Mouse (Mus musculus): ENCODE measurements around the gene Eif2b5. TPM values are rescaled to one million over a fixed set of nuclear protein-coding genes. Genes with fewer than 3 reads are reported as not detected.

Gene Eif2b5
- polyA plus RNA-seq, 1 experiment from 2014 or later: 25.3 TPM

GRCm38 (mm10) chr16:20530941-20531340 is 32.3 kb downstream of the Eif2b5 start:
- Histone ChIP-seq H3K27ac (ENCODE audit: low read depth) (no peak overlapping the region), H3K27me3 (ENCODE audit: insufficient read depth, low read length) (no peaks in the 10 kb centered on the region), H3K4me1 (ENCODE audit: insufficient read depth) (no peaks in the 10 kb centered on the region), H3K36me3 (replicated peaks; ENCODE audit: insufficient read depth, low read length) (peaks cover 54% of the 10 kb centered on the region), H3K9ac (replicated peaks) (no peak overlapping the region), H3K4me2 (ENCODE audit: low read depth, low read length) (no peak overlapping the region), H3K9me3 (ENCODE audit: low read length) (no peaks in the 10 kb centered on the region), H3K4me3 (ENCODE audit: low read depth, low read length) (no peak overlapping the region)
- DNase-seq (no peak), ATAC-seq (no peak)
- TF ChIP-seq CTCF (IDR thresholded peaks at IDR 0.05; ENCODE audit: low read depth) (no peak), EP300 (IDR thresholded peaks at IDR 0.05; ENCODE audit: low read depth) (no peak)
- 95% methylated on average over 20 of the region's 20 CpGs for WGBS (ENCODE audit: insufficient replicate concordance)

GRCm38 (mm10) chr16:20534617-20535295 is 36.1 kb downstream of the Eif2b5 start:
- H3K36me3 ChIP-seq (replicated peaks; ENCODE audit: insufficient read depth, low read length): peaks cover 46% of the 10 kb centered on the region
- H3K4me3 ChIP-seq (ENCODE audit: low read depth, low read length): peak overlapping the region; percentile 84; the same call in 1 of the 2 replicates

GRCm38 (mm10) chr16:20535296-20536080 is 36.9 kb downstream of the Eif2b5 start, which contains the start of gene Ap2m1:
TSS of gene Ap2m1 (plus strand) at chr16:20535478.
- under 1% methylated on average over 52 of the region's 52 CpGs for WGBS (ENCODE audit: insufficient replicate concordance)
- H3K4me2 ChIP-seq (ENCODE audit: low read depth, low read length): peak within 1 kb of the TSS; percentile 85
- H3K27me3 ChIP-seq (ENCODE audit: insufficient read depth, low read length): no peaks in the 10 kb centered on the region
- peak within 1 kb of the TSS; percentile 95 for H3K27ac ChIP-seq (ENCODE audit: low read depth)
- peaks cover 18% of the 10 kb centered on the region for H3K4me1 ChIP-seq (ENCODE audit: insufficient read depth)
- peak within 1 kb of the TSS; percentile 79 for H3K9ac ChIP-seq (replicated peaks)
- peak within 1 kb of the TSS; percentile 84 for H3K4me3 ChIP-seq (ENCODE audit: low read depth, low read length)
- DNase-seq (peak; percentile 98), ATAC-seq (peak; percentile 97)
- TF ChIP-seq EP300 (IDR thresholded peaks at IDR 0.05; ENCODE audit: low read depth): no peak
- no peak for TF ChIP-seq CTCF (IDR thresholded peaks at IDR 0.05; ENCODE audit: low read depth)
- H3K9me3 ChIP-seq (ENCODE audit: low read length): no peaks in the 10 kb centered on the region
- peaks cover 48% of the 10 kb centered on the region for H3K36me3 ChIP-seq (replicated peaks; ENCODE audit: insufficient read depth, low read length)

More at GRCm38 (mm10) chr16:20534617-20535295, 36.1 kb downstream of the Eif2b5 start:
- TF ChIP-seq CTCF (IDR thresholded peaks at IDR 0.05; ENCODE audit: low read depth): no peak
- TF ChIP-seq EP300 (IDR thresholded peaks at IDR 0.05; ENCODE audit: low read depth): no peak
- Histone ChIP-seq H3K9me3 (ENCODE audit: low read length) (no peaks in the 10 kb centered on the region), H3K27ac (ENCODE audit: low read depth) (no peak overlapping the region), H3K27me3 (ENCODE audit: insufficient read depth, low read length) (no peaks in the 10 kb centered on the region), H3K4me2 (ENCODE audit: low read depth, low read length) (peak overlapping the region; percentile 85), H3K9ac (replicated peaks) (no peak overlapping the region), H3K4me1 (ENCODE audit: insufficient read depth) (peaks cover 18% of the 10 kb centered on the region)
- ATAC-seq: no peak
- no peak for DNase-seq
- WGBS (ENCODE audit: insufficient replicate concordance): 39% methylated on average over 10 of the region's 10 CpGs

GRCm38 (mm10) chr16:20536081-20536665 is 37.6 kb downstream of the Eif2b5 start:
- 23% methylated on average over 9 of the region's 9 CpGs for WGBS (ENCODE audit: insufficient replicate concordance)
- peak overlapping the region; percentile 79 for H3K9ac ChIP-seq (replicated peaks)
- peaks cover 18% of the 10 kb centered on the region for H3K4me1 ChIP-seq (ENCODE audit: insufficient read depth)
- H3K27me3 ChIP-seq (ENCODE audit: insufficient read depth, low read length): no peaks in the 10 kb centered on the region
- H3K36me3 ChIP-seq (replicated peaks; ENCODE audit: insufficient read depth, low read length): peaks cover 48% of the 10 kb centered on the region
- DNase-seq (peak; percentile 54), ATAC-seq (no peak)
- no peaks in the 10 kb centered on the region for H3K9me3 ChIP-seq (ENCODE audit: low read length)
- peak overlapping the region; percentile 84 for H3K4me3 ChIP-seq (ENCODE audit: low read depth, low read length)
- H3K4me2 ChIP-seq (ENCODE audit: low read depth, low read length): peak overlapping the region; percentile 85
- H3K27ac ChIP-seq (ENCODE audit: low read depth): peak overlapping the region; percentile 95
- no peak for TF ChIP-seq CTCF (IDR thresholded peaks at IDR 0.05; ENCODE audit: low read depth)
- no peak for TF ChIP-seq EP300 (IDR thresholded peaks at IDR 0.05; ENCODE audit: low read depth)

GRCm38 (mm10) chr16:20537071-20537471 is 38.5 kb downstream of the Eif2b5 start:
- peak overlapping the region; percentile 79 for H3K9ac ChIP-seq (replicated peaks)
- 43% methylated on average over 5 of the region's 5 CpGs for WGBS (ENCODE audit: insufficient replicate concordance)
- no peaks in the 10 kb centered on the region for H3K27me3 ChIP-seq (ENCODE audit: insufficient read depth, low read length)
- DNase-seq: no peak
- peaks cover 18% of the 10 kb centered on the region for H3K4me1 ChIP-seq (ENCODE audit: insufficient read depth)
- H3K4me2 ChIP-seq (ENCODE audit: low read depth, low read length): peak overlapping the region; percentile 85
- no peak for ATAC-seq
- no peaks in the 10 kb centered on the region for H3K9me3 ChIP-seq (ENCODE audit: low read length)
- peaks cover 47% of the 10 kb centered on the region for H3K36me3 ChIP-seq (replicated peaks; ENCODE audit: insufficient read depth, low read length)
- peak overlapping the region; percentile 95 for H3K27ac ChIP-seq (ENCODE audit: low read depth)
- no peak for TF ChIP-seq CTCF (IDR thresholded peaks at IDR 0.05; ENCODE audit: low read depth)
- no peak for TF ChIP-seq EP300 (IDR thresholded peaks at IDR 0.05; ENCODE audit: low read depth)
- H3K4me3 ChIP-seq (ENCODE audit: low read depth, low read length): peak overlapping the region; percentile 84
